Mouse (Mus musculus) cerebellum, adult 8-10 months (tissue): ENCODE data around the gene Rtkn2.
A peak's percentile ranks its signal among the peaks of the same experiment; 100 is the strongest.

Experiments used
- DNase-seq: peaks from one replicate; pipeline ENCODE4 v3.0.0; 2022

The Rtkn2 gene

GRCm38 (mm10) chr10:67998116-67998635, 18.8 kb downstream of the Rtkn2 start:
- peak; percentile 14 for DNase-seq

- no peak for DNase-seq
Observed at GRCm38 (mm10) chr10:67999170-67999569, 19.8 kb downstream of the Rtkn2 start.

- no peak for DNase-seq
Observed at GRCm38 (mm10) chr10:68001456-68001855, 22.1 kb downstream of the Rtkn2 start.

- no peak for DNase-seq
Observed at GRCm38 (mm10) chr10:68003651-68004422, 24.5 kb downstream of the Rtkn2 start.

DNA sequence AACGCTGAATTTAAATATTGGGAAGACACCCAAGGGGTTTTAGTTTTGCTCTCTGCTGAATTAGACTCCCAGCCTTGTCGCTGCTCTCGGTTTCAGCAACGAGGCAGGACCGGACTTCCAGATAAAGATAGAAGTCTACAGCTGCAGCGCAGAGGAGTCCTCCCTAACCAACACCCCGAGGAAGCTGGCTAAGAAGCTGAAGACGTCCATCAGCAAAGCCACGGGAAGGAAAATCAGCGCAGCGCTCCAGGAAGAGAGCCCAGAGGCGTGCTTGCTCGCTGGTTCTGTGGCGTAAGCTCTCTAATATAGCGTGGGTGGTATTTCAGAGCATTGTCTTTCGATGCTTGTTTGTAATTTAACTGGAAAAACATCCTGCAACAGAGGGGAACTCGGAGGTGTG, 26.0 kb downstream of the Rtkn2 start:
- DNase-seq, result no peak

DNA sequence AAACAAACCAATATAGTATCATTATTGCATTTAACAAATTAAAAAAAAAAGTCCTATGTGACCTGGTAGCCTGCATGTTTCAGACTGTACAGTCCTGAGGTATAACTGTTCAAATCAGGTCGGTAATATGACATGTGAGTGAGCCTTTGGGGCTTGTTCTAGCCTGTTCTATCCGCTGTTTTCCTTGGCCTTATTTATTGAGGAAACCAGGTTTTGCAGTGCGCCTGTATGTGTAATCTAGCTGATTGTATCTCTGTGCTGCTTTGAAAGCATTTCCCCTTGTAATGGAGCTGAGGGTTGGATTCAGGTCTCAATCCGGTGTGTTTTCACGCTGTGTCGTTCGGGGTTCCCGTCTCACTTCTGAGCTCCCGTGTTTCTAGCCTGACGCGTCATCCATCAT, 27.1 kb downstream of the Rtkn2 start:
- no peak for DNase-seq

GRCm38 (mm10) chr10:68007103-68007502, 27.7 kb downstream of the Rtkn2 start:
- DNase-seq, result no peak

DNA sequence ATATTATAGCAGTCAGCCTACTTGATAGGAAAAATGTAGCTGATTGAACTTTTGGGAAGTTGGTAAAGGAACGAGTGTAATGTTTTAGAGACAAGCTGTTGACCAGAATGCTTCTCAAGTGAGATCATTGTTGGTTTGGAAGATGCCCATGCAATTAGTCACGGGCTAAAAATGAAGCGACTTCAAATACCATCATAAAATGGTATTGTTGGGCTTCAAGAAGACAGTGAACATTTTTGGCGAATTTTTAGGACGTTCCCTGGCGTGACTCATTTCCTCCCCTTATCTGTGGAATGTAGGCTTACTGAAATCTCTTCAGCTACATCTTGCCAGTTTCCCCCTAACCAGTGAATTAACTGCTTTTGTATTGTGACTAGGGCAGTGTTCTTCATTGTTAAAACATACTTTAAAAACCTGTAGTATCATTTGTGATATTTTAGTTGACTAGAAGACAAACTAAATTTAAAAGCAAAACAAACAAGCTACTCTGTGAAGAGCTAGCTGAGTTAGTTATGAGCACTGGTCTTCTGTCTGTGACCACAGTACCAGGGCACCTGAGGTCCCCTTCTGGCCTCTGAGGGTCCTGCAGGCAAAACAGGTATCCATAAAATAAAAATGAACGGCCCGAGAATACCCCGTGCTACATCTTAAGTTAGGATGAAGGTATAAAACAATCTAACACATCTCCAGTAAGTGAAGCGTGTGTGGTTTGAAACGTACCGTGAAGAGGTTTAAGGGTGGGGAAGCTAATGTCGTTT, 29.0 kb downstream of the Rtkn2 start:
- no peak for DNase-seq

- no peak for DNase-seq
Observed at GRCm38 (mm10) chr10:68009301-68009700, 29.9 kb downstream of the Rtkn2 start.

DNA sequence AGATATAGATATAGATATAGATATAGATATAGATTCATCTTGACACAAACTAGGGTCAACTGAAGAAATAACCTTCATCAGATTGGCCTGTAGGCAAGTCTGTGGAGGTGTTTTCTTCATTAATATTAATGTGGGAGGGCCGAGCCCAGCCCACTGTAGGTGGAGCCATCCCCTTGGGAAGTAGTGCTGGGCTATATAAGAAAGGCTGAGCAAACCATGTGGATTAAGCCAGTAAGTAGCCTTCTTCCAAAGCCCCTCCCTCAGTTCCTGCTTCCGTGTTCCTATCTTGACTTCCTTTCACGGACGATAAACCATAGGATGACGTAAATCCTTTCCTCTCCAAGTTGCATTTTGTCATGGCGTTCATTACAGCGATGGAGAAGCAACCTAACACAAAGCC, 30.5 kb downstream of the Rtkn2 start:
- DNase-seq, result no peak

- DNase-seq, result no peak
Observed at GRCm38 (mm10) chr10:68013137-68013536, 33.8 kb downstream of the Rtkn2 start.

GRCm38 (mm10) chr10:68020755-68021154, 41.4 kb downstream of the Rtkn2 start:
- no peak for DNase-seq

- no peak for DNase-seq
Observed at GRCm38 (mm10) chr10:68025660-68026059, 46.3 kb downstream of the Rtkn2 start.

- no peak for DNase-seq
Observed at GRCm38 (mm10) chr10:68028327-68029080, 49.1 kb downstream of the Rtkn2 start.

DNA sequence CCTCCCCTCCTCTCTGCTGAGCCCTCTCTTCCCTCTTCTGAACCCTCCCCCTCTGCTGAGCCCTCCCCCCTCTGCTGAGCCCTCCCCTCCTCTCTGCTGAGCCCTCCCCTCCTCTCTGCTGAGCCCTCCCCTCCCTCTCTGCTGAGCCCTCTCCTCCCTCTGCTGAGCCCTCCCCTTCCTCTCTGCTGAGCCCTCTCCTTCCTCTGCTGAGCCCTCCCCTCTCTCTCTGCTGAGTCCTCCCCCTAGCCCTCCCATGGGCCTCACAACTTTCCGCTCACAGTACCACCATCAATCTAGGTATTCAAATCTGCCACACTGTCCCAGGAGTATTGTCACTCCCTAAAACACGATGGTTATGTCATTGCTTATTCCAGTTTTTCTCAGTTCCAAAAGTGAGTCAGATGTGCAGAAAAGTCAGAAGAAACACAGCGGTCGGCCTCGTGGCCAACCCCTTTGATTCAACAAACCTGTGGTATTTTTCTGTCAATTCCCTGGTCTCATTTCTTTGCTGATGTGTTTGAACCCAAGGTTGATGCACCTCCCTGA, 49.8 kb downstream of the Rtkn2 start:
- no peak for DNase-seq

- no peak for DNase-seq
Observed at GRCm38 (mm10) chr10:68030027-68030426, 50.7 kb downstream of the Rtkn2 start.

- DNase-seq, result no peak
Observed at GRCm38 (mm10) chr10:68035707-68036367, 56.5 kb downstream of the Rtkn2 start.

DNA sequence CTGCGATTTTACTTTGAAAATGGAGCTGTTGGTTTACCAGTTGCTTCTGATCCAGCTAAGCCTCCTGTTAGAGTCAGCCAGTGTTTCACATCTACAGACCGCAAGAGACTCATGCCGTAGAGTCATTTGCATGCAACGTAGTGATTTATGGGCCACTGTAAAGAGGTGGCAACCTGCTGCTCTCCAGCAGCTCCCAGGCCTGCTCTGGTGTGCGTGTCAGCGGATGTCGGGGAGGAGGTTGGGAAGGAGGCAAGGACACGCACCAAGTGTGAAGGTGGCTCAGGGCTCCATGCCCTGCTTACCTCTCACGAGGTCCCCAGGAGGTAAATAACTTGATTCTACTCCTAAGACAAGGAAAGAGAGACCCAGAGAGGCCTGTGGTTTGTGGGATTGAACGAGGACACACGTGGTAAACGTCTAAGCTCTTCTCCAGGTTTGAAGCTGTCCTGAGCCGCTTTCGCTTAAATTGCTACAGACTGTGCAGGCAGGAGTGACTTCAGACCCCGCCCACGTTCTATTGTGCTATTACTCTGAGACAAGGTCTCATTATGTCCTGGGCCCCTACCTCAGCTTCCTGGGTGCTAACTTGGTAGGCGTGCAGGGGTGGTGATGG, 57.1 kb downstream of the Rtkn2 start:
- no peak for DNase-seq

- no peak for DNase-seq
Observed at GRCm38 (mm10) chr10:68038997-68039624, 59.7 kb downstream of the Rtkn2 start.

- no peak for DNase-seq
Observed at GRCm38 (mm10) chr10:68039641-68040205, 60.4 kb downstream of the Rtkn2 start.

GRCm38 (mm10) chr10:68040394-68040793, 61.0 kb downstream of the Rtkn2 start:
- DNase-seq, result no peak
